Mouse (Mus musculus): ENCODE data around the gene Adamts17.

Gene Adamts17

GRCm38 (mm10) chr7:66970235-66970634 lies 130.7 kb downstream of the Adamts17 start:
- no peak for DNase-seq (ENCODE audit: low read depth)

GRCm38 (mm10) chr7:66970974-66971373 lies 131.4 kb downstream of the Adamts17 start:
- DNase-seq (ENCODE audit: low read depth) = no peak

- no peak for DNase-seq (ENCODE audit: low read depth)
These were observed 135.3 kb downstream of the Adamts17 start for GRCm38 (mm10) chr7:66974859-66975258.

- no peak for DNase-seq (ENCODE audit: low read depth)
These were observed 136.8 kb downstream of the Adamts17 start for GRCm38 (mm10) chr7:66976371-66976770.

GRCm38 (mm10) chr7:66981591-66981990 lies 142.1 kb downstream of the Adamts17 start:
- DNase-seq (ENCODE audit: low read depth) = no peak

GRCm38 (mm10) chr7:66982084-66982483 lies 142.5 kb downstream of the Adamts17 start:
- no peak for DNase-seq (ENCODE audit: low read depth)

GRCm38 (mm10) chr7:66987671-66988070 lies 148.1 kb downstream of the Adamts17 start:
- DNase-seq (ENCODE audit: low read depth) = no peak

- DNase-seq (ENCODE audit: low read depth) = no peak
These were observed 148.9 kb downstream of the Adamts17 start for GRCm38 (mm10) chr7:66988441-66988840.

- DNase-seq (ENCODE audit: low read depth) = no peak
These were observed 150.0 kb downstream of the Adamts17 start for GRCm38 (mm10) chr7:66989357-66990045.

GRCm38 (mm10) chr7:66998821-66999220 lies 159.3 kb downstream of the Adamts17 start:
- no peak for DNase-seq (ENCODE audit: low read depth)

GRCm38 (mm10) chr7:67003648-67004047 lies 164.1 kb downstream of the Adamts17 start:
- DNase-seq (ENCODE audit: low read depth) = no peak

GRCm38 (mm10) chr7:67004220-67004619 lies 164.7 kb downstream of the Adamts17 start:
- no peak for DNase-seq (ENCODE audit: low read depth)

GRCm38 (mm10) chr7:67009841-67010240 lies 170.3 kb downstream of the Adamts17 start:
- no peak for DNase-seq (ENCODE audit: low read depth)

GRCm38 (mm10) chr7:67012011-67012751 lies 172.6 kb downstream of the Adamts17 start:
- DNase-seq (ENCODE audit: low read depth) = no peak

GRCm38 (mm10) chr7:67013211-67013895 lies 173.8 kb downstream of the Adamts17 start:
- peak; percentile 71 for DNase-seq (ENCODE audit: low read depth)

- DNase-seq (ENCODE audit: low read depth) = no peak
These were observed 180.4 kb downstream of the Adamts17 start for GRCm38 (mm10) chr7:67019937-67020336.

- no peak for DNase-seq (ENCODE audit: low read depth)
These were observed 186.9 kb downstream of the Adamts17 start for GRCm38 (mm10) chr7:67026114-67027070.

GRCm38 (mm10) chr7:67027216-67027615 lies 187.7 kb downstream of the Adamts17 start:
- DNase-seq (ENCODE audit: low read depth) = no peak

- DNase-seq (ENCODE audit: low read depth) = no peak
These were observed 188.2 kb downstream of the Adamts17 start for GRCm38 (mm10) chr7:67027696-67028095.

GRCm38 (mm10) chr7:67028902-67029301 lies 189.4 kb downstream of the Adamts17 start:
- no peak for DNase-seq (ENCODE audit: low read depth)

GRCm38 (mm10) chr7:67029481-67029880 lies 189.9 kb downstream of the Adamts17 start:
- no peak for DNase-seq (ENCODE audit: low read depth)

- no peak for DNase-seq (ENCODE audit: low read depth)
These were observed 191.7 kb downstream of the Adamts17 start for GRCm38 (mm10) chr7:67031284-67031683.

Data from fibroblast of lung, adult 2 months (primary cell).